Comparison of ENCODE assay signal across 30 mouse cellular contexts in the genomic region with DNA sequence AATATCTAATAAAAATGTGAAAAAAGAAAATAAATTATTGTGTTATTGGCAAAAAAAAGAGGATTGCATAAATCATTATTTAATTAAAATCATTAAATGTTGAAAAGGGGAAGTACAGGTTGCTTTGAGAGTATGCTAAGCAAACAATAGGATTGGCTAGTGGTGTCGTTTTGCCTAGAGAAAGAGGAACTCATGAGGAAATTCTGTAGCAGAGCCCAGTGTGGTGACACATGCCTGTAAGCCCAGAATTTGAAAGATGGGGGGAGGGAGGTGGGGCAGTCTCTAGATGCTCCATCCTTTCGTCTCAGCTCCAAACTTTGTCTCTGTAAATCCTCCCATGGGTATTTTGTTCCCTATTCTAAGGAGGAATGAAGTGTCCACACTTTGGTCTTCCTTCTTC.
DNase-seq lines count a peak whose midpoint lies in the region; ATAC-seq and TF ChIP-seq lines count a peak whose summit lies in the region.
"Had no signal": no experiment of that assay in that cellular context is flagged by ENCODE, and none has a peak within 500 bp of the region (broad histone marks: within the 10 kb centered on the region; RNA-seq: fewer than 3 reads in every experiment).

No protein-coding gene starts in this region.

- no peak for TF ChIP-seq POLR2A in bone marrow macrophage, adult 2 months (IDR thresholded peaks at IDR 0.05; ENCODE audit: borderline replicate concordance, low read depth, low read length)

- H3K27ac ChIP-seq in bone marrow macrophage, adult 2 months (ENCODE audit: insufficient read depth, low read depth, low read length): peak overlapping the region; percentile 46
- H3K27ac ChIP-seq: embryonic facial prominence, embryonic 10.5 days; embryonic facial prominence, embryonic 13.5 days; forebrain, embryonic 10.5 days; forebrain, embryonic 13.5 days; hindbrain, embryonic 10.5 days; hindbrain, embryonic 13.5 days; intestine, embryonic 15.5 days had no signal

- ATAC-seq in hematopoietic stem cell, adult 5-6 weeks (replicated peaks in 1 of 2; ENCODE audit: insufficient read depth in 1 of 2, low FRiP score in 2 of 2, low TSS enrichment in 1 of 2, low read depth in 1 of 2, poor library complexity in 2 of 2, severe bottlenecking in 2 of 2): peak; percentile 100
- peak; percentile 100 for ATAC-seq in megakaryocyte progenitor cell, adult 5-6 weeks (replicated peaks; ENCODE audit: poor library complexity)
- no peak for ATAC-seq in erythroid progenitor cell, adult 5-6 weeks (replicated peaks; ENCODE audit: low FRiP score, poor library complexity, severe bottlenecking)
- ATAC-seq: forebrain, embryonic 13.5 days; forebrain, embryonic 16.5 days; hindbrain, embryonic 16.5 days; intestine, embryonic 15.5 days; Patski had no signal

- peaks cover 5% of the 10 kb centered on the region for H3K4me1 ChIP-seq in bone marrow macrophage, adult 2 months (ENCODE audit: control insufficient read depth, insufficient read depth, low read length)
- H3K4me1 ChIP-seq: embryonic facial prominence, embryonic 10.5 days; embryonic facial prominence, embryonic 13.5 days; forebrain, embryonic 13.5 days; hindbrain, embryonic 10.5 days; hindbrain, embryonic 13.5 days; intestine, embryonic 15.5 days had no signal

- no peak for TF ChIP-seq CTCF in bone marrow macrophage, adult 2 months (IDR thresholded peaks at IDR 0.05; ENCODE audit: low read depth, low read length)

- H3K4me3 ChIP-seq in bone marrow macrophage, adult 2 months (ENCODE audit: insufficient read depth, low read length): no peak overlapping the region
- H3K4me3 ChIP-seq: embryonic facial prominence, embryonic 10.5 days; embryonic facial prominence, embryonic 13.5 days; erythroblast, embryonic 14.5 days; forebrain, embryonic 10.5 days; forebrain, embryonic 13.5 days; hindbrain, embryonic 10.5 days; hindbrain, embryonic 13.5 days; intestine, embryonic 15.5 days had no signal

- DNase-seq in A20 (ENCODE audit: low read depth, low spot score) (peak; percentile 67), MN1 (ENCODE audit: low spot score) (no peak)
- no peak for DNase-seq in left cerebral cortex, adult 8-10 months (ENCODE audit: low spot score in 2 of 2)
- DNase-seq: adrenal gland, postnatal 10 days; adrenal gland, postnatal 36 days; B cell, adult 2 months; cerebellum, adult 11 months; cerebellum, adult 2 months; cerebellum, adult 9-11 months; cerebellum, postnatal 25 days; embryo, embryonic 11 days; gastrocnemius, postnatal 10 days; gastrocnemius, postnatal 36 days; heart, adult 11 months; kidney, adult 11 months had no signal
